Comparison of ENCODE assay signal across 22 mouse cellular contexts in genomic region chr6:38027771-38028170, GRCm38 (mm10). TPM values are rescaled to one million over a fixed set of nuclear protein-coding genes. Genes with fewer than 3 reads are reported as not detected.
DNase-seq lines count a peak whose midpoint lies in the region; ATAC-seq and TF ChIP-seq lines count a peak whose summit lies in the region.
"Had no signal": no experiment of that assay in that cellular context is flagged by ENCODE, and none has a peak within 500 bp of the region (broad histone marks: within the 10 kb centered on the region; RNA-seq: fewer than 3 reads in every experiment).

No protein-coding gene starts in this region.

- no peak for TF ChIP-seq CTCF in lung, postnatal 0 days (IDR thresholded peaks at IDR 0.05)

- DNase-seq in adrenal gland, postnatal 14 days, result peak; percentile 21
- no peak for DNase-seq in adrenal gland, postnatal 4 days (ENCODE audit: low spot score in 2 of 2)
- DNase-seq in lung, postnatal 14 days, result no peak
- DNase-seq in 3T3-L1 (ENCODE audit: low read depth, low spot score), result peak; percentile 17
- peak; percentile 61 for DNase-seq in lung, postnatal 0 days (ENCODE audit: low spot score)
- DNase-seq in spleen, postnatal 14 days (ENCODE audit: low spot score in 2 of 2), result no peak
- no peak for DNase-seq in gastrocnemius, adult 8-10 months (ENCODE audit: low spot score in 2 of 2)
- DNase-seq: adrenal gland, postnatal 25 days; cerebellum, adult 11 months; cerebellum, adult 8-10 months; cerebellum, postnatal 14 days; embryo, embryonic 11 days; gastrocnemius, postnatal 14 days; heart, postnatal 36 days had no signal

- ATAC-seq in lung, embryonic 15.5 days (ENCODE audit: borderline replicate concordance, extremely low read depth, low FRiP score, low TSS enrichment), result no peak
- ATAC-seq in lung, postnatal 0 days, result peak; percentile 54
- ATAC-seq: forebrain, embryonic 16.5 days; inflammation-experienced regulatory T-cells, adult 6 months had no signal

- H3K27me3 ChIP-seq in lung, embryonic 15.5 days, result no peaks in the 10 kb centered on the region
- no peaks in the 10 kb centered on the region for H3K27me3 ChIP-seq in lung, postnatal 0 days (replicated peaks; ENCODE audit: insufficient read depth, low read length)
- H3K27me3 ChIP-seq: embryonic facial prominence, embryonic 13.5 days; forebrain, embryonic 12.5 days; heart, embryonic 12.5 days; hindbrain, embryonic 15.5 days had no signal

- peaks cover 23% of the 10 kb centered on the region for H3K4me1 ChIP-seq in lung, embryonic 15.5 days
- H3K4me1 ChIP-seq in lung, postnatal 0 days (ENCODE audit: insufficient read depth, low read depth, low read length), result peaks cover 7% of the 10 kb centered on the region; the same call in 1 of the 2 replicates

- H3K36me3 ChIP-seq in lung, embryonic 15.5 days, result no peaks in the 10 kb centered on the region
- no peaks in the 10 kb centered on the region for H3K36me3 ChIP-seq in lung, postnatal 0 days (ENCODE audit: insufficient read depth, low read length)
- H3K36me3 ChIP-seq: embryonic facial prominence, embryonic 13.5 days; forebrain, embryonic 12.5 days; heart, embryonic 12.5 days; hindbrain, embryonic 15.5 days had no signal

- H3K9me3 ChIP-seq in lung, embryonic 15.5 days, result no peaks in the 10 kb centered on the region
- no peaks in the 10 kb centered on the region for H3K9me3 ChIP-seq in lung, postnatal 0 days (ENCODE audit: low read length)
- H3K9me3 ChIP-seq: embryonic facial prominence, embryonic 13.5 days; forebrain, embryonic 12.5 days; heart, embryonic 12.5 days; hindbrain, embryonic 15.5 days had no signal

- no peak overlapping the region for H3K9ac ChIP-seq in lung, embryonic 15.5 days
- no peak overlapping the region for H3K9ac ChIP-seq in lung, postnatal 0 days (replicated peaks; ENCODE audit: low read depth)
- H3K9ac ChIP-seq: embryonic facial prominence, embryonic 13.5 days; forebrain, embryonic 12.5 days; heart, embryonic 12.5 days; hindbrain, embryonic 15.5 days had no signal

- peak overlapping the region; percentile 2; the same call in 1 of the 2 replicates for H3K27ac ChIP-seq in lung, embryonic 15.5 days
- H3K27ac ChIP-seq in lung, postnatal 0 days (ENCODE audit: low read length), result no peak overlapping the region
- H3K27ac ChIP-seq: embryonic facial prominence, embryonic 13.5 days; forebrain, embryonic 12.5 days; hindbrain, embryonic 15.5 days had no signal

- H3K4me2 ChIP-seq in lung, embryonic 15.5 days, result no peak overlapping the region
- H3K4me2 ChIP-seq in lung, postnatal 0 days (replicated peaks; ENCODE audit: low read depth, low read length), result no peak overlapping the region
- H3K4me2 ChIP-seq: embryonic facial prominence, embryonic 13.5 days; forebrain, embryonic 12.5 days; heart, embryonic 12.5 days; hindbrain, embryonic 15.5 days had no signal

- 43% methylated on average over 1 of the region's 1 CpGs for WGBS in lung, embryonic 15.5 days
- 41% methylated on average over 1 of the region's 1 CpGs for WGBS in lung, postnatal 0 days

- no peak overlapping the region for H3K4me3 ChIP-seq in lung, embryonic 15.5 days
- no peak overlapping the region for H3K4me3 ChIP-seq in lung, postnatal 0 days (ENCODE audit: low read depth, low read length)
- H3K4me3 ChIP-seq: embryonic facial prominence, embryonic 13.5 days; forebrain, embryonic 12.5 days; heart, embryonic 12.5 days; hindbrain, embryonic 15.5 days had no signal

- TF ChIP-seq EP300 in lung, postnatal 0 days (IDR thresholded peaks at IDR 0.05), result no peak

RNA-seq across cellular contexts. Expression of gene Svopl, which starts 19.0 kb away (rescaled TPM):
- total RNA-seq in adrenal gland, postnatal 14 days (2021), result 4.4 and 5.3 TPM in 2 replicates
- total RNA-seq in adrenal gland, postnatal 4 days (2021), result 1 to 10 TPM; 3.3 to 4.6 TPM
- polyA plus RNA-seq in lung, embryonic 15.5 days (2015; fragmentation: Nextera tagmentation; extraction: Ambion mirVana), result 0.97 and 1.3 TPM in 2 replicates
- polyA plus RNA-seq in lung, postnatal 0 days (2015; fragmentation: Nextera tagmentation; extraction: Ambion mirVana), result 1.6 and 2.6 TPM in 2 replicates
- under 1 TPM in 2 of 4 experiments, not detected in 2; 0.12 to 0.21 TPM for total RNA-seq in gastrocnemius, adult 8-10 months (2022)
- total RNA-seq: common myeloid progenitor, adult 5-6 weeks had no signal

Comparison
In these comparisons a context has a peak if more than half of its experiments do, and no peak if none do; other contexts are left out.
1. DNase-seq: peak in adrenal gland, postnatal 14 days (single experiment), 3T3-L1 (single experiment) and lung, postnatal 0 days (single experiment); none in adrenal gland, postnatal 4 days (0 of 2), lung, postnatal 14 days (single experiment), spleen, postnatal 14 days (0 of 2) and gastrocnemius, adult 8-10 months (0 of 2).